Mouse (Mus musculus): ENCODE measurements around the gene Tlk1. TPM values are rescaled to one million over a fixed set of nuclear protein-coding genes. Genes with fewer than 3 reads are reported as not detected.

The Tlk1 gene
- polyA plus RNA-seq, 1 experiment from 2014 or later: 37.2 TPM

- no peak overlapping the region for H3K9ac ChIP-seq (ENCODE audit: low read length)
- no peaks in the 10 kb centered on the region for H3K27me3 ChIP-seq (ENCODE audit: control insufficient read depth, insufficient read depth, low read length)
- H3K27ac ChIP-seq (replicated peaks in 1 of 2; ENCODE audit: control insufficient read depth in 1 of 2, insufficient read depth in 1 of 2, low read depth in 2 of 2, low read length in 2 of 2): no peak overlapping the region
- H3K4me3 ChIP-seq (ENCODE audit: control insufficient read depth in 1 of 2, insufficient read depth in 1 of 2, low read depth in 1 of 2, low read length in 2 of 2): no peak overlapping the region
- no peak overlapping the region for H3K4me2 ChIP-seq (ENCODE audit: low read length)
- peaks cover 14% of the 10 kb centered on the region for H3K36me3 ChIP-seq (ENCODE audit: control insufficient read depth, insufficient read depth, low read length)
- H3K4me1 ChIP-seq (ENCODE audit: control insufficient read depth in 2 of 2, insufficient read depth in 2 of 2, low read length in 2 of 2): peaks cover 0 to 2% of the 10 kb centered on the region in 2 experiments; a peak in 1 of 4 replicates
- no peak for ATAC-seq (ENCODE audit: insufficient number of reproducible peaks, insufficient read depth, low FRiP score, low read depth)
- H3K9me3 ChIP-seq (ENCODE audit: control insufficient read depth, low read length): no peaks in the 10 kb centered on the region
- WGBS: 56% methylated on average over 2 of the region's 2 CpGs
Observed at GRCm38 (mm10) chr2:70790246-70790645, 35.3 kb downstream of the Tlk1 start.

DNA sequence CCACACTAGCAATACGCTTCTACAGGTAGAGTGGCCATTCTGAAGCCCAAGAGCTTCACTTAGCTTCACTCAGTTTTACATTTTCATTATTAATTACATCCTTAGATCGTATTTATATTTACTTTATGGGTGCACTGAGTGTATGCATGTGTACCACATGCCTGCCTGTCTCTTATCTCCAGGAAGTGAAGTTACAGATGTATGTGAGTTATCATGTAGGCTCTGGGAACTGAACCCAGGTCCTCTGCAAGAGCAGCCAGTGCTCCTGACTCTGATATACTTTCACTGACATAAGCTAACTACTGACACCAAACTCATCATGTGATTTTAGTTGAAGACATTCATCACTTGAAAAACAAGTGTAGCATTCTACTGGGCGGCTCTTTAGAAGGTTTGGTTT is 36.2 kb downstream of the Tlk1 start:
- Histone ChIP-seq H3K4me2 (ENCODE audit: low read length) (no peak overlapping the region), H3K36me3 (ENCODE audit: control insufficient read depth, insufficient read depth, low read length) (peaks cover 5% of the 10 kb centered on the region; the same call in 1 of the 2 replicates), H3K27ac (replicated peaks in 1 of 2; ENCODE audit: control insufficient read depth in 1 of 2, insufficient read depth in 1 of 2, low read depth in 2 of 2, low read length in 2 of 2) (no peak overlapping the region), H3K9me3 (ENCODE audit: control insufficient read depth, low read length) (no peaks in the 10 kb centered on the region), H3K4me3 (ENCODE audit: control insufficient read depth in 1 of 2, insufficient read depth in 1 of 2, low read depth in 1 of 2, low read length in 2 of 2) (no peak overlapping the region), H3K9ac (ENCODE audit: low read length) (no peak overlapping the region), H3K4me1 (ENCODE audit: control insufficient read depth in 2 of 2, insufficient read depth in 2 of 2, low read length in 2 of 2) (peaks cover 0 to 2% of the 10 kb centered on the region in 2 experiments; a peak in 1 of 4 replicates), H3K27me3 (ENCODE audit: control insufficient read depth, insufficient read depth, low read length) (no peaks in the 10 kb centered on the region)
- WGBS: 87% methylated on average over 3 of the region's 3 CpGs
- no peak for ATAC-seq (ENCODE audit: insufficient number of reproducible peaks, insufficient read depth, low FRiP score, low read depth)

DNA sequence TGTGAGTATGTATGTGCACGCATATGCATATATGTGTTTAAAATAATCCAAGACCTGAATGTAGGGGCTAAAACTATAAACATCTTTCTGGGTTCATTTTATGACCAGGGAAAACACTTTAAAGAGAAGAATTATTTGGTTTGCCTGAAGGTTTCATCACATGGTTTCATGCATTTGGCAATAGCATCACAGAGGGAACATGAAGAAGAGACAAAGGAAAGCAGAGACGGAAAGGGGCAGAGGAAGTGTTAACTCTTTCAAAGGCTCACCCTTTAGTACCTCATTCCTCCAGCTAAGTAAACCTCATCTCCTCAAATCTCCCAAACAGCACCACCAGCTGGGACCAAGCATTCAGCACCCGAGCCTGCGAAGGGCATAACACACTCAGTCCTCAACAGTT is 41.1 kb downstream of the Tlk1 start:
- Histone ChIP-seq H3K4me2 (ENCODE audit: low read length) (no peak overlapping the region), H3K36me3 (ENCODE audit: control insufficient read depth, insufficient read depth, low read length) (peaks cover 11% of the 10 kb centered on the region; the same call in 1 of the 2 replicates), H3K9me3 (ENCODE audit: control insufficient read depth, low read length) (no peaks in the 10 kb centered on the region), H3K4me3 (ENCODE audit: control insufficient read depth in 1 of 2, insufficient read depth in 1 of 2, low read depth in 1 of 2, low read length in 2 of 2) (no peak overlapping the region), H3K4me1 (ENCODE audit: control insufficient read depth in 2 of 2, insufficient read depth in 2 of 2, low read length in 2 of 2) (peaks cover 0 to 16% of the 10 kb centered on the region in 2 experiments; a peak in 2 of 4 replicates), H3K27me3 (ENCODE audit: control insufficient read depth, insufficient read depth, low read length) (no peaks in the 10 kb centered on the region), H3K9ac (ENCODE audit: low read length) (no peak overlapping the region), H3K27ac (replicated peaks in 1 of 2; ENCODE audit: control insufficient read depth in 1 of 2, insufficient read depth in 1 of 2, low read depth in 2 of 2, low read length in 2 of 2) (no peak overlapping the region)
- ATAC-seq (ENCODE audit: insufficient number of reproducible peaks, insufficient read depth, low FRiP score, low read depth): no peak
- 80% methylated on average over 4 of the region's 4 CpGs for WGBS

- Histone ChIP-seq H3K36me3 (ENCODE audit: control insufficient read depth, insufficient read depth, low read length) (peaks cover 11% of the 10 kb centered on the region; the same call in 1 of the 2 replicates), H3K4me3 (ENCODE audit: control insufficient read depth in 1 of 2, insufficient read depth in 1 of 2, low read depth in 1 of 2, low read length in 2 of 2) (no peak overlapping the region), H3K27me3 (ENCODE audit: control insufficient read depth, insufficient read depth, low read length) (no peaks in the 10 kb centered on the region), H3K27ac (replicated peaks in 1 of 2; ENCODE audit: control insufficient read depth in 1 of 2, insufficient read depth in 1 of 2, low read depth in 2 of 2, low read length in 2 of 2) (no peak overlapping the region), H3K4me2 (ENCODE audit: low read length) (no peak overlapping the region), H3K9me3 (ENCODE audit: control insufficient read depth, low read length) (no peaks in the 10 kb centered on the region), H3K9ac (ENCODE audit: low read length) (no peak overlapping the region), H3K4me1 (ENCODE audit: control insufficient read depth in 2 of 2, insufficient read depth in 2 of 2, low read length in 2 of 2) (peaks cover 0 to 16% of the 10 kb centered on the region in 2 experiments; a peak in 2 of 4 replicates)
- no peak for ATAC-seq (ENCODE audit: insufficient number of reproducible peaks, insufficient read depth, low FRiP score, low read depth)
- 67% methylated on average over 8 of the region's 8 CpGs for WGBS
Observed at GRCm38 (mm10) chr2:70783504-70783903, 42.0 kb downstream of the Tlk1 start.

DNA sequence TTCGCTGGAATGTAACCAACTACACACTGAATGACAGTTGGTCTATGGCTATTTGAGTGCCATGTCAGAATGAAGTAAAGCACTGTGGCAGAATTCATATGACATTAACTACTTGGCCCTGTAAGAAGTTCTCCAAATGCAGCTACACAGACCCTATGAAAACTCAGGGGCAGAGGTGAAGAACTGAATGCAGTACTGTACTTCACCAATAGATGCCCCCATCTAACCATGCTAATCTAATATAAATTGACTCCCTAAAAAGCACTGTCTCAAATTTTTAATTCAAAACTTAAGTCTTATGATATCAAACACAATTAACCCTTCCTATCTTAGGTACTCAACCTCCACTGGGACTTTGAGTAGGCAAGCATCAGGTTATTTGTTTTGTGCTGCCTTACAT is 45.9 kb downstream of the Tlk1 start:
- ATAC-seq (ENCODE audit: insufficient number of reproducible peaks, insufficient read depth, low FRiP score, low read depth): no peak
- WGBS: 97% methylated on average over 1 of the region's 1 CpGs
- no peak overlapping the region for H3K9ac ChIP-seq (ENCODE audit: low read length)
- peaks cover 0 to 16% of the 10 kb centered on the region in 2 experiments; a peak in 2 of 4 replicates for H3K4me1 ChIP-seq (ENCODE audit: control insufficient read depth in 2 of 2, insufficient read depth in 2 of 2, low read length in 2 of 2)
- 0 out of 2 replicates have a peak, but pooled peaks cover 6% of the 10 kb centered on the region for H3K36me3 ChIP-seq (ENCODE audit: control insufficient read depth, insufficient read depth, low read length)
- H3K27ac ChIP-seq (replicated peaks in 1 of 2; ENCODE audit: control insufficient read depth in 1 of 2, insufficient read depth in 1 of 2, low read depth in 2 of 2, low read length in 2 of 2): no peak overlapping the region
- no peak overlapping the region for H3K4me3 ChIP-seq (ENCODE audit: control insufficient read depth in 1 of 2, insufficient read depth in 1 of 2, low read depth in 1 of 2, low read length in 2 of 2)
- H3K27me3 ChIP-seq (ENCODE audit: control insufficient read depth, insufficient read depth, low read length): no peaks in the 10 kb centered on the region
- H3K9me3 ChIP-seq (ENCODE audit: control insufficient read depth, low read length): no peaks in the 10 kb centered on the region
- no peak overlapping the region for H3K4me2 ChIP-seq (ENCODE audit: low read length)

GRCm38 (mm10) chr2:70776744-70777143 is 48.8 kb downstream of the Tlk1 start:
- WGBS: 75% methylated on average over 2 of the region's 2 CpGs
- Histone ChIP-seq H3K4me3 (ENCODE audit: control insufficient read depth in 1 of 2, insufficient read depth in 1 of 2, low read depth in 1 of 2, low read length in 2 of 2) (no peak overlapping the region), H3K4me2 (ENCODE audit: low read length) (no peak overlapping the region), H3K9me3 (ENCODE audit: control insufficient read depth, low read length) (no peaks in the 10 kb centered on the region), H3K36me3 (ENCODE audit: control insufficient read depth, insufficient read depth, low read length) (no peaks in the 10 kb centered on the region), H3K27me3 (ENCODE audit: control insufficient read depth, insufficient read depth, low read length) (no peaks in the 10 kb centered on the region), H3K9ac (ENCODE audit: low read length) (no peak overlapping the region), H3K27ac (replicated peaks in 1 of 2; ENCODE audit: control insufficient read depth in 1 of 2, insufficient read depth in 1 of 2, low read depth in 2 of 2, low read length in 2 of 2) (no peak overlapping the region), H3K4me1 (ENCODE audit: control insufficient read depth in 2 of 2, insufficient read depth in 2 of 2, low read length in 2 of 2) (peaks cover 0 to 10% of the 10 kb centered on the region in 2 experiments; a peak in 1 of 4 replicates)
- ATAC-seq (ENCODE audit: insufficient number of reproducible peaks, insufficient read depth, low FRiP score, low read depth): no peak

DNA sequence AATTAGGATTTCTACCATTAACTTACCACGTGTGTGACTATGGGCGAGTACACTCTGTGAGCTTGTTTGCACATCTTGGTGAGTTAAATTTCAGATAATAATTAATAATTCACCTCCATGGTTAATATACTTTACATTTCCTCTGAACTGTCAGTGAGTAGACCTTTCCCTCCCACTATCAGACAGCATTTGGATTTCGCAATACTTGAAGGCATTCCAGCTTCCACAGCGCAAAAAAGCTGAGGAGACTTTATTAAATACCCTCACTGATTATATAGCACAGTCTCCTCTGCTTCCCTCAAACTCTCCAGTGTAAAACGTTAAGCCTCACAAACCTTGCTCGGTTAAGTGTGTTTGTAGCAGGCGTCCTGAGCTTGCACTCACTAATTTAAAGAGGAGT is 60.8 kb downstream of the Tlk1 start:
- H3K4me2 ChIP-seq (ENCODE audit: low read length): no peak overlapping the region
- 81% methylated on average over 7 of the region's 7 CpGs for WGBS
- no peak for ATAC-seq (ENCODE audit: insufficient number of reproducible peaks, insufficient read depth, low FRiP score, low read depth)

GRCm38 (mm10) chr2:70762741-70763140 is 62.8 kb downstream of the Tlk1 start:
- Histone ChIP-seq H3K9me3 (ENCODE audit: control insufficient read depth, low read length) (no peaks in the 10 kb centered on the region), H3K9ac (ENCODE audit: low read length) (no peak overlapping the region), H3K4me3 (ENCODE audit: control insufficient read depth in 1 of 2, insufficient read depth in 1 of 2, low read depth in 1 of 2, low read length in 2 of 2) (no peak overlapping the region), H3K27ac (replicated peaks in 1 of 2; ENCODE audit: control insufficient read depth in 1 of 2, insufficient read depth in 1 of 2, low read depth in 2 of 2, low read length in 2 of 2) (no peak overlapping the region), H3K4me2 (ENCODE audit: low read length) (no peak overlapping the region), H3K4me1 (ENCODE audit: control insufficient read depth in 2 of 2, insufficient read depth in 2 of 2, low read length in 2 of 2) (peaks cover 0 to 3% of the 10 kb centered on the region in 2 experiments; a peak in 1 of 4 replicates), H3K27me3 (ENCODE audit: control insufficient read depth, insufficient read depth, low read length) (no peaks in the 10 kb centered on the region), H3K36me3 (ENCODE audit: control insufficient read depth, insufficient read depth, low read length) (no peaks in the 10 kb centered on the region)
- 81% methylated on average over 1 of the region's 1 CpGs for WGBS
- ATAC-seq (ENCODE audit: insufficient number of reproducible peaks, insufficient read depth, low FRiP score, low read depth): no peak

More for the DNA sequence above, 60.8 kb downstream of the Tlk1 start:
- 0 out of 2 replicates have a peak, but pooled peaks cover 6% of the 10 kb centered on the region for H3K36me3 ChIP-seq (ENCODE audit: control insufficient read depth, insufficient read depth, low read length)
- no peak overlapping the region for H3K4me3 ChIP-seq (ENCODE audit: control insufficient read depth in 1 of 2, insufficient read depth in 1 of 2, low read depth in 1 of 2, low read length in 2 of 2)
- H3K4me1 ChIP-seq (ENCODE audit: control insufficient read depth in 2 of 2, insufficient read depth in 2 of 2, low read length in 2 of 2): peaks cover 0 to 2% of the 10 kb centered on the region in 2 experiments; a peak in 1 of 4 replicates
- no peak overlapping the region for H3K27ac ChIP-seq (replicated peaks in 1 of 2; ENCODE audit: control insufficient read depth in 1 of 2, insufficient read depth in 1 of 2, low read depth in 2 of 2, low read length in 2 of 2)
- no peaks in the 10 kb centered on the region for H3K9me3 ChIP-seq (ENCODE audit: control insufficient read depth, low read length)
- no peak overlapping the region for H3K9ac ChIP-seq (ENCODE audit: low read length)
- H3K27me3 ChIP-seq (ENCODE audit: control insufficient read depth, insufficient read depth, low read length): no peaks in the 10 kb centered on the region
